Mouse (Mus musculus) intestine, embryonic 15.5 days (tissue): ENCODE data around the gene Ramp3. TPM values are rescaled to one million over a fixed set of nuclear protein-coding genes. Genes with fewer than 3 reads are reported as not detected.
"Not testable (repeated sequence)": the region's sequence is repeated elsewhere in the genome, so short reads cannot be mapped to it uniquely, and the experiment has no call there.

ENCODE experiments used
- ATAC-seq: fragments of 200-750 bp; cut with Nextera tagmentation; 2 replicates; pipeline ENCODE4 v1.8.0; 2017; ENCODE audit warnings: moderate TSS enrichment, moderate library complexity
- H3K27ac ChIP-seq: fragments of 300-500 bp; sonication (generic); 2 replicates; pipeline ENCODE4 v1.5.1; 2015; ENCODE audit warnings: mild to moderate bottlenecking, inconsistent platforms
- H3K27me3 ChIP-seq: fragments of 300-500 bp; sonication (generic); replicated peaks from 2 replicates; pipeline ENCODE4 v1.6.1; 2015; ENCODE audit warnings: inconsistent platforms
- H3K36me3 ChIP-seq: fragments of 300-500 bp; sonication (generic); 2 replicates; pipeline ENCODE4 v1.6.1; 2015; ENCODE audit warnings: inconsistent platforms
- H3K4me1 ChIP-seq: fragments of 300-500 bp; sonication (generic); replicated peaks from 2 replicates; pipeline ENCODE4 v1.6.1; 2015; ENCODE audit warnings: inconsistent platforms
- H3K4me2 ChIP-seq: fragments of 300-500 bp; sonication (generic); replicated peaks from 2 replicates; pipeline ENCODE4 v1.6.1; 2015; ENCODE audit warnings: mild to moderate bottlenecking, inconsistent platforms
- H3K4me3 ChIP-seq: fragments of 300-500 bp; sonication (generic); replicated peaks from 2 replicates; pipeline ENCODE4 v1.5.1; 2015; ENCODE audit warnings: inconsistent platforms
- H3K9ac ChIP-seq: fragments of 300-500 bp; sonication (generic); 2 replicates; pipeline ENCODE4 v1.6.1; 2015; ENCODE audit warnings: inconsistent platforms
- H3K9me3 ChIP-seq: fragments of 300-500 bp; sonication (generic); 2 replicates; pipeline ENCODE4 v1.6.1; 2016; ENCODE audit warnings: inconsistent platforms
- WGBS: fragments of 180-500 bp; shearing (Covaris S2); methylation state at CpG from one replicate; pipeline ENCODE4 v1.1.7; 2015; 5-methylcytosine and 5-hydroxymethylcytosine counted together
- polyA plus RNA-seq: library from polyadenylated mRNA; unstranded; fragments of >200 nt; fragmentation: Nextera tagmentation; extraction: Ambion mirVana; gene quantifications from 2 replicates; pipeline ENCODE4 v1.2.1, GENCODE M21; 2015

Ramp3 gene
- polyA plus RNA-seq, 1 experiment from 2014 or later, result 6.1 TPM

- Histone ChIP-seq H3K27me3 (no peaks in the 10 kb centered on the region), H3K9me3 (no peaks in the 10 kb centered on the region), H3K36me3 (no peaks in the 10 kb centered on the region), H3K9ac (no peak overlapping the region), H3K4me3 (no peak overlapping the region), H3K27ac (no peak overlapping the region), H3K4me2 (no peak overlapping the region), H3K4me1 (no peaks in the 10 kb centered on the region)
- 85% methylated on average over 6 of the region's 6 CpGs for WGBS
- no peak for ATAC-seq
These were observed 19.2 kb upstream of the Ramp3 start for GRCm38 (mm10) chr11:6639072-6639471.

DNA sequence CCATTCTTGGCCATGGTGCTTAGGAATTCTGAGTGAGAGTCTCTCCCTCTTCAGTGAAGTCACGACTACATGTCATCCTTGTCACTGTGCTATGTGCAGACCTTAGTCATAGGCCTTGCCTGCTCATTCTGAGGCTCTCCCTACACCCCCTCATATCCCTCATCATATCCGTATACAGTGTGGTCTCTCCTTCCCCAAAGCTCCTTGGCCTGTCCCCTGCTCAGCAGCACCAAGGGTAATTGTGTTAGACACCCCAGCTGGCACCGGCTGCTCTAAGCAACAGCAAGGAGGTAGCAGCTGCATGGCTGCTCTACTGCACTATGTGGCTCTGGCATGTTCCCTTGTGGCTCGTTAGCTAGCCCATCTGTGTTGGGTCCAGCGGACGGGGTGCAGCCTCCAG, 13.8 kb upstream of the Ramp3 start:
- 82% methylated on average over 6 of the region's 6 CpGs for WGBS
- no peak overlapping the region for H3K4me2 ChIP-seq
- no peak overlapping the region for H3K4me3 ChIP-seq
- H3K27ac ChIP-seq, result no peak overlapping the region
- H3K27me3 ChIP-seq, result no peaks in the 10 kb centered on the region
- H3K9ac ChIP-seq, result no peak overlapping the region
- ATAC-seq, result no peak
- H3K36me3 ChIP-seq, result no peaks in the 10 kb centered on the region
- H3K9me3 ChIP-seq, result no peaks in the 10 kb centered on the region
- H3K4me1 ChIP-seq, result no peaks in the 10 kb centered on the region

DNA sequence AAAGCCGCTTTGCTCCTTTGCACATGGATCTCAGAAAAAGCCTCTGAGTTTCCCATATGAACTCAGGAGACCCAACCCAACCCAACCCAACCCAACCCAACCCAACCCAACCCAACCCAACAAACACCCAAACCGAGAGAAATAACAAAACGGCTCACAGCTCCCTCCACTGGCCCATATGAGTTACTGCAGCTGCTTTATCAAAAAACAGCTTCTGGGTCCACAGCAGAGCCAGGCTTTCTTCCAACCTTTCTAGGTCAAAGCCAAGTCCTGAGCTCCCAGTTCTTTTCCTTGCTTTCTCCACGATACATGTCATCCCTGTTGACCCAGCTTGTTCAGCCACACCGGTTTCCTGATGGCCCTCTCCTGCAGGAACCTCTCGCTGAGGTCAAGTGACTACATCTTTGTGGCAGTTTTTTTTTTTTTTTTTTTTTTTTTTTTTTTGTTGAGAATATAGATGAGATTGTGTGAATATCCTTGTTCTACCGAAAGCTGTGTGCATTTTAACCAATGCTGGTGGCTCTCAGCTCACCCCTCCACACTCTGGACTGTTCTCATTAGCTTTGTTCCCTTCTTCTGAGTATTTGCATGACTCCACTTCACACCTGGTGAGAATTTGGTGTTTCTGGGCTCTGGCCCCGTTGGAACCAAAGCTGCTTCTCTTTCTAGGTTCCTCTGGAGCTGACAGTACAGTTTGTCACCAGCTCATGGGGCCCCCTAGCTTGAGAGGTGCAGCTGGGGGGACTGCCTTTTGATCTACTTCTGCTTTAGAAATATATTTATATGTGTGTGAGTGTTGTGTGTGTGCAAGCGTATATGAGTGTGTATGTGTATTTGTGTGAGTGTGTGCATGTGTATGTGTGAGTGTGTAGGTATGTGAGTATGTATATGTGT, 10.2 kb upstream of the Ramp3 start:
- H3K4me3 ChIP-seq, result no peak overlapping the region
- H3K9me3 ChIP-seq, result no peaks in the 10 kb centered on the region
- H3K4me2 ChIP-seq, result no peak overlapping the region
- no peaks in the 10 kb centered on the region for H3K36me3 ChIP-seq
- no peak for ATAC-seq
- H3K27me3 ChIP-seq, result no peaks in the 10 kb centered on the region
- WGBS, result 62% methylated on average over 9 of the region's 9 CpGs
- H3K4me1 ChIP-seq, result no peaks in the 10 kb centered on the region
- no peak overlapping the region for H3K9ac ChIP-seq
- no peak overlapping the region for H3K27ac ChIP-seq

DNA sequence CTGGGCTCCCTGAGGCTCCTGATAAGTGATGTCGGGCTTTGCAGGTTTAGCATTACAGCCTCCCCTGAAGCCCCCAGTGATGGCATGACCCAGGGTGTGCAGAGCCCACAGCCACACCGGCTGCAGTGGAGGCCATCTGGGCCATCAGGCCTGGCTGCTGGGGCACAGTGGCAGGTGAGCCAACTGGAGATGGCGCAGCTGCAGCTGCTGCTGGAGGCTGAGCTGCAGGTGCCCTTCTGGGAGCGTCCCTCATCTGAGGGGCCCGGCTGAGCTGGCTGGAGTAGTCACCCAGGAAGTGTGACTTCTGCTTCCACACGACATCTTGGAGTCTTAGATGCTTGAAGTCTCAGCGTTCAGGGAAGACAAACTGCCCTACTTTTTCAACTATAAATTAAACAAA, 7.8 kb upstream of the Ramp3 start:
- H3K36me3 ChIP-seq, result no peaks in the 10 kb centered on the region
- H3K27ac ChIP-seq, result no peak overlapping the region
- no peak for ATAC-seq
- H3K4me3 ChIP-seq, result no peak overlapping the region
- no peaks in the 10 kb centered on the region for H3K9me3 ChIP-seq
- WGBS, result 63% methylated on average over 7 of the region's 7 CpGs
- H3K9ac ChIP-seq, result no peak overlapping the region
- H3K4me2 ChIP-seq, result no peak overlapping the region
- H3K27me3 ChIP-seq, result no peaks in the 10 kb centered on the region
- H3K4me1 ChIP-seq, result no peaks in the 10 kb centered on the region

- not testable (repeated sequence) for H3K4me1 ChIP-seq, H3K9me3 ChIP-seq, H3K36me3 ChIP-seq, H3K4me2 ChIP-seq, H3K27me3 ChIP-seq, H3K27ac ChIP-seq, H3K9ac ChIP-seq, H3K4me3 ChIP-seq, ATAC-seq
- whole genome bisulfite sequencing, result 74% methylated on average over 3 of the region's 3 CpGs
These were observed 5.3 kb upstream of the Ramp3 start for GRCm38 (mm10) chr11:6652978-6653377.

DNA sequence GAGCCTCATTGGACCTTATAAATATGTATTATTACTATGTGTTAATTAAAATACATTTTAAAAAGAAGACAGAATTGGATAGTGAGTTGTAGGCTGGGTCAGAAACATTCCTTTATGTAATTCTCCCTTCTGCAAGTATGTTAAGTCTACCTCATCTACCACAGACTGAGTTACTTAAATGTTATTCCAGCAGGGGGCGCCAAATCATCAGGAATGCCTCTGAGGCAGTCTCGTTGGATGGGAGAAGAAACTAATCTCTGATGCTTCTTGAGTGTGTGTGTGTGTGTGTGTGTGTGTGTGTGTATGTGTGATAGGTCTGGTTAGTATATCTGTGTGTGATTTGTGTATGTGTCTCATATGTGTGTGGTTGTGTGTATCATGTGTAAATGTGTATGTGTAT, 3.4 kb upstream of the Ramp3 start:
- Histone ChIP-seq H3K36me3 (no peaks in the 10 kb centered on the region), H3K9ac (no peak overlapping the region), H3K9me3 (no peaks in the 10 kb centered on the region), H3K4me1 (no peaks in the 10 kb centered on the region), H3K27ac (no peak overlapping the region), H3K4me2 (no peak overlapping the region), H3K27me3 (no peaks in the 10 kb centered on the region), H3K4me3 (no peak overlapping the region)
- ATAC-seq, result 0 out of 2 replicates have a peak, but pooled peaks have one; percentile 21
- WGBS, result 0% methylated on average over 2 of the region's 2 CpGs

- no peak overlapping the region for H3K4me2 ChIP-seq
- ATAC-seq, result no peak
- H3K4me3 ChIP-seq, result no peak overlapping the region
- 72% methylated on average over 14 of the region's 14 CpGs for WGBS
- H3K9ac ChIP-seq, result no peak overlapping the region
- no peak overlapping the region for H3K27ac ChIP-seq
- H3K36me3 ChIP-seq, result no peaks in the 10 kb centered on the region
- no peaks in the 10 kb centered on the region for H3K9me3 ChIP-seq
- no peaks in the 10 kb centered on the region for H3K27me3 ChIP-seq
- no peaks in the 10 kb centered on the region for H3K4me1 ChIP-seq
These were observed 2.9 kb downstream of the Ramp3 start for GRCm38 (mm10) chr11:6661206-6661605.

DNA sequence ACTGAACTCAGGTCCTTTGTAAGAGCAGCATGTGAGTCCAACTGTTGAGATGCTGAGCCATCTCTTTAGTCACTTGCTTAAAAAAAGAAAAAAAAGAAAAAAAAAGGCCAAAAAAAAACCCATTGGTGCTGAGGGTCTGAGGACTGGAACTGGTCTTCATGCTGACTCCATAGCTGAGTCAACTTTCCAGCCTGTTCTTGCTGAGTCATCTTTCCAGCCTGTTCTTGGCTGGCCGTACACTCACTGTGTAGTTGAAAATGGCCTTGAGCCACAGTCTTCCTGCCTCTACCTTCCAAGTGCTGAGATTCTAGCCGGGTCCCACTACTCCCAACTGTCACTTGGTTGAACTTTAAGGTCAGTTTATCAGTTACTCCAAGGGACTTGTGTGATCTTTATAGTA, 8.3 kb downstream of the Ramp3 start:
- H3K36me3 ChIP-seq, result no peaks in the 10 kb centered on the region
- no peaks in the 10 kb centered on the region for H3K27me3 ChIP-seq
- no peak overlapping the region for H3K4me3 ChIP-seq
- ATAC-seq, result no peak
- 93% methylated on average over 2 of the region's 2 CpGs for WGBS
- H3K4me2 ChIP-seq, result no peak overlapping the region
- H3K4me1 ChIP-seq, result no peaks in the 10 kb centered on the region
- H3K9me3 ChIP-seq, result no peaks in the 10 kb centered on the region
- H3K27ac ChIP-seq, result no peak overlapping the region
- no peak overlapping the region for H3K9ac ChIP-seq

DNA sequence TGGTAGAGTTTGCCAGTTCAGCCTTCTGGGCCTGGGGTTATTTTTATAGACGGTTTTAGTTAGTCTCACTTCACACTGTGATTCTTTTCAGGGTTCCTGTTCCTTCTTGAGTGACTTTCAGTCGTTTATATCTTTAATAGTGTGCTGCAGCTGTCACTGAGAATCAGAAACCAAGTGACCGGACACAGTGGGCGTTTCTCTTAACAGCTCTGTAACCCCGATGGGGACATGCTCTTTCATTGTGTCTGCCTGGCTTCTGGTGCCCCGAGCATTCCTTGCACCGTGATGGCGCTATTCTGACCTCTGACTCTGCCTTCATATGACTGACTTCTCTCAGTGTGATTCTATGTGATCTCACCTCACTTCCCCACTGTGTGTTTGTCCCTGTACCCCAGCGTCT, 10.7 kb downstream of the Ramp3 start:
- H3K4me1 ChIP-seq, result no peaks in the 10 kb centered on the region

DNA sequence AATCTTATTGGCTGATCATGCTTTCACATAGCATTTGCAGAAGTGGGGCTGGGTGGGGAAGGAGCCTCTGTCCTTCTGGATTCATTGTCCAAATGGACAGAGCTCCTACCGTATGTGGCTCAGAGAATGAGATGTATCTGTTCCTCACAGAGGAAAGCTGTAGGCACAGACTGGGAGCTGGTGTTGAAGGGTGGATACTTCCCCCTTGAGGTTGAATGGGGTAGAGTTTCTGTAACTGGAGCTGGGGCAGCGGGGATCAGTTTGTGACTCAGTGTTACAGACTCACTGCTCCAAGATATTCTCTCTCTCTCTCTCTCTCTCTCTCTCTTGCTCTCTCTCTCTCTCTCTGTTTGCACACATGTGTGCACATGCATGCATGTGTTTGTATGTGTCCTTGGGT, 11.7 kb downstream of the Ramp3 start:
- Histone ChIP-seq H3K4me2 (no peak overlapping the region), H3K9ac (no peak overlapping the region), H3K4me3 (no peak overlapping the region), H3K27me3 (no peaks in the 10 kb centered on the region), H3K36me3 (no peaks in the 10 kb centered on the region), H3K27ac (no peak overlapping the region), H3K4me1 (no peaks in the 10 kb centered on the region), H3K9me3 (no peaks in the 10 kb centered on the region)
- WGBS, result 47% methylated on average over 2 of the region's 2 CpGs
- ATAC-seq, result no peak

More for the DNA sequence above, 10.7 kb downstream of the Ramp3 start:
- Histone ChIP-seq H3K4me2 (no peak overlapping the region), H3K36me3 (no peaks in the 10 kb centered on the region), H3K27me3 (no peaks in the 10 kb centered on the region), H3K9ac (no peak overlapping the region), H3K27ac (no peak overlapping the region), H3K9me3 (no peaks in the 10 kb centered on the region), H3K4me3 (no peak overlapping the region)
- no peak for ATAC-seq
- 60% methylated on average over 9 of the region's 9 CpGs for WGBS

- H3K9me3 ChIP-seq, result no peaks in the 10 kb centered on the region
- no peaks in the 10 kb centered on the region for H3K4me1 ChIP-seq
- H3K27ac ChIP-seq, result no peak overlapping the region
- H3K4me2 ChIP-seq, result no peak overlapping the region
- H3K27me3 ChIP-seq, result no peaks in the 10 kb centered on the region
- no peak for ATAC-seq
- H3K9ac ChIP-seq, result no peak overlapping the region
- H3K36me3 ChIP-seq, result no peaks in the 10 kb centered on the region
- H3K4me3 ChIP-seq, result no peak overlapping the region
- WGBS, result 87% methylated on average over 4 of the region's 4 CpGs
These were observed 12.5 kb downstream of the Ramp3 start for GRCm38 (mm10) chr11:6670826-6671225.

- Histone ChIP-seq H3K4me3 (no peak overlapping the region), H3K9me3 (no peaks in the 10 kb centered on the region), H3K9ac (no peak overlapping the region), H3K27ac (no peak overlapping the region), H3K27me3 (no peaks in the 10 kb centered on the region), H3K4me2 (no peak overlapping the region), H3K36me3 (no peaks in the 10 kb centered on the region), H3K4me1 (0 out of 2 replicates have a peak, but pooled peaks cover 5% of the 10 kb centered on the region)
- 81% methylated on average over 9 of the region's 9 CpGs for WGBS
- no peak for ATAC-seq
These were observed 16.4 kb downstream of the Ramp3 start for GRCm38 (mm10) chr11:6674701-6675100.

- H3K27me3 ChIP-seq, result no peaks in the 10 kb centered on the region
- no peaks in the 10 kb centered on the region for H3K36me3 ChIP-seq
- WGBS, result 58% methylated on average over 7 of the region's 7 CpGs
- no peak overlapping the region for H3K9ac ChIP-seq
- no peak for ATAC-seq
- no peaks in the 10 kb centered on the region for H3K9me3 ChIP-seq
- H3K4me3 ChIP-seq, result no peak overlapping the region
- H3K4me2 ChIP-seq, result no peak overlapping the region
- H3K4me1 ChIP-seq, result 0 out of 2 replicates have a peak, but pooled peaks cover 6% of the 10 kb centered on the region
- no peak overlapping the region for H3K27ac ChIP-seq
These were observed 17.1 kb downstream of the Ramp3 start for GRCm38 (mm10) chr11:6675402-6675801.
